Mouse (Mus musculus) adrenal gland, postnatal 14 days (tissue): ENCODE data around the gene Zbtb39. TPM values are rescaled to one million over a fixed set of nuclear protein-coding genes. Genes with fewer than 3 reads are reported as not detected.
"Not testable (repeated sequence)": the region's sequence is repeated elsewhere in the genome, so short reads cannot be mapped to it uniquely, and the experiment has no call there.

Source experiments
- DNase-seq: peaks from one replicate; pipeline ENCODE4 v3.0.0; 2021; ENCODE audit warnings: mixed read lengths
- total RNA-seq: library from RNA; stranded (reverse); gene quantifications from 2 replicates; pipeline ENCODE4 v1.2.3, GENCODE M21; 2021

Zbtb39 gene
- total RNA-seq, 1 experiment from 2014 or later, result 11.6 TPM

- no peak for DNase-seq
Observed at GRCm38 (mm10) chr10:127737552-127737951, 1.8 kb upstream of the Zbtb39 start.

GRCm38 (mm10) chr10:127738151-127738882, 1.0 kb upstream of the Zbtb39 start:
- peak; percentile 66 for DNase-seq

GRCm38 (mm10) chr10:127739661-127740161, 373 bp downstream of the Zbtb39 start:
- peak; percentile 62 for DNase-seq

GRCm38 (mm10) chr10:127744661-127745060, 5.3 kb downstream of the Zbtb39 start:
- peak; percentile 87 for DNase-seq

- no peak for DNase-seq
Observed at GRCm38 (mm10) chr10:127745886-127746285, 6.5 kb downstream of the Zbtb39 start.

- no peak for DNase-seq
Observed at GRCm38 (mm10) chr10:127747254-127747653, 7.9 kb downstream of the Zbtb39 start.

GRCm38 (mm10) chr10:127748847-127749612, 9.7 kb downstream of the Zbtb39 start:
- peak; percentile 85 for DNase-seq

- no peak for DNase-seq
Observed at GRCm38 (mm10) chr10:127750136-127750777, 10.9 kb downstream of the Zbtb39 start.

- peak; percentile 48 for DNase-seq
Observed at GRCm38 (mm10) chr10:127751548-127751947, 12.2 kb downstream of the Zbtb39 start, which contains the start of gene Gpr182. TSS of gene Gpr182 (minus strand) at chr10:127751732.

- peak; percentile 77 for DNase-seq
Observed at GRCm38 (mm10) chr10:127754566-127755166, 15.3 kb downstream of the Zbtb39 start.

GRCm38 (mm10) chr10:127755246-127755645, 15.9 kb downstream of the Zbtb39 start:
- DNase-seq, result no peak

GRCm38 (mm10) chr10:127755770-127756468, 16.6 kb downstream of the Zbtb39 start:
- no peak for DNase-seq

- DNase-seq, result peak; percentile 56
Observed at GRCm38 (mm10) chr10:127759181-127760110, 20.1 kb downstream of the Zbtb39 start, which contains the start of the genes Rdh1 and Rdh16f1. TSS of gene Rdh1 (plus strand) at chr10:127759721. TSS of gene Rdh16f1 (plus strand) at chr10:127759787.

- DNase-seq, result not testable (repeated sequence)
Observed at GRCm38 (mm10) chr10:127762926-127763325, 23.6 kb downstream of the Zbtb39 start.

- no peak for DNase-seq
Observed at GRCm38 (mm10) chr10:127763914-127764680, 24.8 kb downstream of the Zbtb39 start.

- no peak for DNase-seq
Observed at GRCm38 (mm10) chr10:127766564-127766963, 27.2 kb downstream of the Zbtb39 start.

GRCm38 (mm10) chr10:127776011-127776410, 36.7 kb downstream of the Zbtb39 start, which contains the start of gene Rdh9:
TSS of gene Rdh9 (plus strand) at chr10:127776386.
- DNase-seq, result no peak

GRCm38 (mm10) chr10:127782321-127782720, 43.0 kb downstream of the Zbtb39 start:
- not testable (repeated sequence) for DNase-seq

- DNase-seq, result not testable (repeated sequence)
Observed at GRCm38 (mm10) chr10:127785411-127785810, 46.1 kb downstream of the Zbtb39 start.
